Mouse (Mus musculus): ENCODE results near the gene Psmb7.

Psmb7 gene

GRCm38 (mm10) chr2:38542366-38542765, 101.5 kb downstream of the Psmb7 start:
- DNase-seq = no peak

GRCm38 (mm10) chr2:38541570-38541969, 102.3 kb downstream of the Psmb7 start:
- DNase-seq = no peak

- no peak for DNase-seq
These were observed 102.8 kb downstream of the Psmb7 start for GRCm38 (mm10) chr2:38541101-38541500.

GRCm38 (mm10) chr2:38540666-38541065, 103.2 kb downstream of the Psmb7 start:
- DNase-seq = no peak

- DNase-seq = no peak
These were observed 104.2 kb downstream of the Psmb7 start for GRCm38 (mm10) chr2:38539677-38540076.
